Mouse (Mus musculus): ENCODE data around the gene Stpg3. TPM values are rescaled to one million over a fixed set of nuclear protein-coding genes. Genes with fewer than 3 reads are reported as not detected.
A peak's percentile ranks its signal among the peaks of the same experiment; 100 is the strongest.

Gene Stpg3
- polyA plus RNA-seq, 1 experiment from 2014 or later: not detected

- H3K27ac ChIP-seq: peak overlapping the region; percentile 91
- no peaks in the 10 kb centered on the region for H3K9me3 ChIP-seq (replicated peaks)
- H3K4me3 ChIP-seq: peak overlapping the region; percentile 72
- H3K4me1 ChIP-seq: peaks cover 22% of the 10 kb centered on the region
- H3K36me3 ChIP-seq: peaks cover 5% of the 10 kb centered on the region
- ATAC-seq (ENCODE audit: low FRiP score): peak; percentile 57
- H3K9ac ChIP-seq: peak overlapping the region; percentile 84
- H3K4me2 ChIP-seq (replicated peaks): peak overlapping the region; percentile 81
- WGBS: 2% methylated on average over 45 of the region's 53 CpGs
- H3K27me3 ChIP-seq: no peaks in the 10 kb centered on the region
These were observed 9.4 kb upstream of the Stpg3 start for GRCm38 (mm10) chr2:25223681-25224491.

GRCm38 (mm10) chr2:25221331-25221772, 6.9 kb upstream of the Stpg3 start:
- H3K4me1 ChIP-seq: peaks cover 16% of the 10 kb centered on the region
- no peak for ATAC-seq (ENCODE audit: low FRiP score)
- no peak overlapping the region for H3K9ac ChIP-seq
- H3K9me3 ChIP-seq (replicated peaks): no peaks in the 10 kb centered on the region
- H3K4me3 ChIP-seq: no peak overlapping the region
- H3K36me3 ChIP-seq: peaks cover 5% of the 10 kb centered on the region
- H3K27ac ChIP-seq: no peak overlapping the region
- 75% methylated on average over 5 of the region's 5 CpGs for WGBS
- no peak overlapping the region for H3K4me2 ChIP-seq (replicated peaks)
- H3K27me3 ChIP-seq: no peaks in the 10 kb centered on the region

- peaks cover 5% of the 10 kb centered on the region for H3K36me3 ChIP-seq
- no peaks in the 10 kb centered on the region for H3K9me3 ChIP-seq (replicated peaks)
- peaks cover 7% of the 10 kb centered on the region for H3K4me1 ChIP-seq
- no peak within 1 kb of the TSS for H3K4me3 ChIP-seq
- H3K9ac ChIP-seq: no peak within 1 kb of the TSS
- no peak within 1 kb of the TSS for H3K27ac ChIP-seq
- peaks cover 7% of the 10 kb centered on the region; the same call in 1 of the 2 replicates for H3K27me3 ChIP-seq
- H3K4me2 ChIP-seq (replicated peaks): no peak within 1 kb of the TSS
- ATAC-seq (ENCODE audit: low FRiP score): no peak
These were observed 4.0 kb upstream of the Stpg3 start, which contains the start of gene Fam166a for GRCm38 (mm10) chr2:25218445-25218844. Gene Fam166a (plus strand): TSS chr2:25218745.

GRCm38 (mm10) chr2:25217666-25218065, 3.2 kb upstream of the Stpg3 start:
- WGBS: 67% methylated on average over 2 of the region's 2 CpGs
- no peak overlapping the region for H3K27ac ChIP-seq

GRCm38 (mm10) chr2:25213266-25213865, 1.1 kb downstream of the Stpg3 start:
- Histone ChIP-seq H3K4me2 (replicated peaks) (no peak overlapping the region), H3K4me1 (peaks cover 24% of the 10 kb centered on the region), H3K36me3 (no peaks in the 10 kb centered on the region), H3K9me3 (replicated peaks) (no peaks in the 10 kb centered on the region), H3K4me3 (no peak overlapping the region), H3K27ac (no peak overlapping the region), H3K27me3 (peaks cover 9% of the 10 kb centered on the region; the same call in 1 of the 2 replicates), H3K9ac (no peak overlapping the region; the same call in 1 of the 2 replicates)
- ATAC-seq (ENCODE audit: low FRiP score): no peak
- WGBS: 62% methylated on average over 23 of the region's 23 CpGs

More at GRCm38 (mm10) chr2:25217666-25218065, 3.2 kb upstream of the Stpg3 start:
- Histone ChIP-seq H3K36me3 (peaks cover 5% of the 10 kb centered on the region), H3K9ac (no peak overlapping the region), H3K27me3 (peaks cover 9% of the 10 kb centered on the region; the same call in 1 of the 2 replicates), H3K9me3 (replicated peaks) (no peaks in the 10 kb centered on the region), H3K4me1 (peaks cover 3% of the 10 kb centered on the region; the same call in 1 of the 2 replicates), H3K4me3 (no peak overlapping the region), H3K4me2 (replicated peaks) (no peak overlapping the region)
- ATAC-seq (ENCODE audit: low FRiP score): no peak

GRCm38 (mm10) chr2:25211121-25211670, 3.2 kb downstream of the Stpg3 start, which contains the start of gene Nelfb:
Gene Nelfb (minus strand): TSS chr2:25211489.
- peak within 1 kb of the TSS; percentile 86 for H3K27ac ChIP-seq
- H3K4me3 ChIP-seq: peak within 1 kb of the TSS; percentile 68
- peaks cover 24% of the 10 kb centered on the region for H3K4me1 ChIP-seq
- peak within 1 kb of the TSS; percentile 84 for H3K9ac ChIP-seq
- peaks cover 11% of the 10 kb centered on the region for H3K36me3 ChIP-seq
- peaks cover 9% of the 10 kb centered on the region; the same call in 1 of the 2 replicates for H3K27me3 ChIP-seq
- under 1% methylated on average over 44 of the region's 44 CpGs for WGBS
- peak within 1 kb of the TSS; percentile 95 for H3K4me2 ChIP-seq (replicated peaks)
- H3K9me3 ChIP-seq (replicated peaks): no peaks in the 10 kb centered on the region
- peak; percentile 95 for ATAC-seq (ENCODE audit: low FRiP score)

- Histone ChIP-seq H3K9ac (peak overlapping the region; percentile 84), H3K27ac (peak overlapping the region; percentile 86), H3K9me3 (replicated peaks) (no peaks in the 10 kb centered on the region), H3K4me1 (peaks cover 24% of the 10 kb centered on the region), H3K27me3 (peaks cover 9% of the 10 kb centered on the region; the same call in 1 of the 2 replicates), H3K4me2 (replicated peaks) (peak overlapping the region; percentile 95), H3K4me3 (peak overlapping the region; percentile 68), H3K36me3 (peaks cover 16% of the 10 kb centered on the region)
- peak; percentile 61 for ATAC-seq (ENCODE audit: low FRiP score)
- under 1% methylated on average over 24 of the region's 24 CpGs for WGBS
These were observed 3.8 kb downstream of the Stpg3 start for GRCm38 (mm10) chr2:25210686-25211085.

GRCm38 (mm10) chr2:25207593-25207992, 6.8 kb downstream of the Stpg3 start:
- H3K4me3 ChIP-seq: no peak overlapping the region
- no peaks in the 10 kb centered on the region for H3K27me3 ChIP-seq
- H3K9ac ChIP-seq: no peak overlapping the region
- WGBS: 90% methylated on average over 1 of the region's 1 CpGs
- H3K27ac ChIP-seq: no peak overlapping the region
- no peak for ATAC-seq (ENCODE audit: low FRiP score)
- no peaks in the 10 kb centered on the region for H3K9me3 ChIP-seq (replicated peaks)
- H3K4me2 ChIP-seq (replicated peaks): no peak overlapping the region
- H3K36me3 ChIP-seq: peaks cover 47% of the 10 kb centered on the region
- H3K4me1 ChIP-seq: peaks cover 24% of the 10 kb centered on the region

- H3K4me2 ChIP-seq (replicated peaks): no peak overlapping the region
- H3K4me3 ChIP-seq: no peak overlapping the region
- H3K4me1 ChIP-seq: peaks cover under 1% of the 10 kb centered on the region; the same call in 1 of the 2 replicates
- 76% methylated on average over 4 of the region's 4 CpGs for WGBS
- no peak for ATAC-seq (ENCODE audit: low FRiP score)
- H3K27ac ChIP-seq: no peak overlapping the region
- H3K27me3 ChIP-seq: no peaks in the 10 kb centered on the region
- no peaks in the 10 kb centered on the region for H3K9me3 ChIP-seq (replicated peaks)
- peaks cover 83% of the 10 kb centered on the region for H3K36me3 ChIP-seq
- no peak overlapping the region for H3K9ac ChIP-seq
These were observed 10.7 kb downstream of the Stpg3 start for GRCm38 (mm10) chr2:25203631-25204214.

- H3K27ac ChIP-seq: no peak overlapping the region
- no peak overlapping the region for H3K4me3 ChIP-seq
- H3K27me3 ChIP-seq: peaks cover 21% of the 10 kb centered on the region
- H3K4me1 ChIP-seq: peaks cover 10% of the 10 kb centered on the region; the same call in 1 of the 2 replicates
- WGBS: 95% methylated on average over 2 of the region's 2 CpGs
- no peak overlapping the region for H3K9ac ChIP-seq
- ATAC-seq (ENCODE audit: low FRiP score): no peak
- H3K4me2 ChIP-seq (replicated peaks): no peak overlapping the region
- no peaks in the 10 kb centered on the region for H3K9me3 ChIP-seq (replicated peaks)
- peaks cover 70% of the 10 kb centered on the region for H3K36me3 ChIP-seq
These were observed 13.8 kb downstream of the Stpg3 start for GRCm38 (mm10) chr2:25200631-25201030.

- H3K9ac ChIP-seq: no peak overlapping the region
- H3K27me3 ChIP-seq: peaks cover 42% of the 10 kb centered on the region
- H3K4me3 ChIP-seq: no peak overlapping the region
- ATAC-seq (ENCODE audit: low FRiP score): no peak
- peaks cover 24% of the 10 kb centered on the region for H3K4me1 ChIP-seq
- no peaks in the 10 kb centered on the region for H3K9me3 ChIP-seq (replicated peaks)
- H3K4me2 ChIP-seq (replicated peaks): no peak overlapping the region
- no peak overlapping the region for H3K27ac ChIP-seq
- H3K36me3 ChIP-seq: peaks cover 43% of the 10 kb centered on the region
These were observed 16.5 kb downstream of the Stpg3 start for GRCm38 (mm10) chr2:25197946-25198345.

- no peaks in the 10 kb centered on the region for H3K9me3 ChIP-seq (replicated peaks)
- no peak overlapping the region for H3K4me3 ChIP-seq
- peaks cover 35% of the 10 kb centered on the region for H3K36me3 ChIP-seq
- H3K27me3 ChIP-seq: peaks cover 42% of the 10 kb centered on the region
- no peak for ATAC-seq (ENCODE audit: low FRiP score)
- peaks cover 24% of the 10 kb centered on the region for H3K4me1 ChIP-seq
- 37% methylated on average over 2 of the region's 2 CpGs for WGBS
- H3K27ac ChIP-seq: no peak overlapping the region
- no peak overlapping the region for H3K4me2 ChIP-seq (replicated peaks)
- H3K9ac ChIP-seq: no peak overlapping the region
These were observed 17.2 kb downstream of the Stpg3 start for GRCm38 (mm10) chr2:25197191-25197590.

Data from hindbrain, embryonic 12.5 days (tissue).